Mouse (Mus musculus) common myeloid progenitor, adult 5-6 weeks (primary cell): ENCODE measurements around the gene Pdzd2. TPM values are rescaled to one million over a fixed set of nuclear protein-coding genes. Genes with fewer than 3 reads are reported as not detected.

ENCODE experiments used
- ATAC-seq: replicated peaks from 2 replicates; pipeline ENCODE4 v1.8.0; 2016; ENCODE audit warnings: low read depth, mild to moderate bottlenecking, moderate TSS enrichment, inconsistent platforms; ENCODE audit not compliant: poor library complexity, severe bottlenecking
- total RNA-seq: library from RNA; stranded (forward); fragments of 200-1000, 187-1606 nt; gene quantifications from 2 replicates; pipeline ENCODE4 v1.2.3, GENCODE M21; 2017

Pdzd2 gene
- total RNA-seq, 1 experiment from 2014 or later = 0.82 TPM

- ATAC-seq = no peak
These were observed 319.3 kb downstream of the Pdzd2 start for GRCm38 (mm10) chr15:12420376-12420775.

GRCm38 (mm10) chr15:12419446-12419845 is 320.3 kb downstream of the Pdzd2 start:
- ATAC-seq = no peak

GRCm38 (mm10) chr15:12415536-12416200 is 324.1 kb downstream of the Pdzd2 start:
- ATAC-seq = no peak

GRCm38 (mm10) chr15:12414696-12415095 is 325.0 kb downstream of the Pdzd2 start:
- ATAC-seq = no peak

- no peak for ATAC-seq
These were observed 331.5 kb downstream of the Pdzd2 start for GRCm38 (mm10) chr15:12408205-12408604.

- no peak for ATAC-seq
These were observed 334.1 kb downstream of the Pdzd2 start for GRCm38 (mm10) chr15:12405592-12405991.

GRCm38 (mm10) chr15:12397032-12397431 is 342.7 kb downstream of the Pdzd2 start:
- ATAC-seq = no peak

GRCm38 (mm10) chr15:12394758-12395157 is 345.0 kb downstream of the Pdzd2 start:
- no peak for ATAC-seq

- no peak for ATAC-seq
These were observed 350.8 kb downstream of the Pdzd2 start for GRCm38 (mm10) chr15:12388726-12389489.

GRCm38 (mm10) chr15:12384679-12385078 is 355.0 kb downstream of the Pdzd2 start:
- ATAC-seq = no peak

GRCm38 (mm10) chr15:12380548-12380947 is 359.2 kb downstream of the Pdzd2 start:
- ATAC-seq = peak; percentile 62

- no peak for ATAC-seq
These were observed 359.7 kb downstream of the Pdzd2 start for GRCm38 (mm10) chr15:12380057-12380456.

GRCm38 (mm10) chr15:12377800-12378199 is 361.9 kb downstream of the Pdzd2 start:
- no peak for ATAC-seq

GRCm38 (mm10) chr15:12376491-12377069 is 363.1 kb downstream of the Pdzd2 start:
- ATAC-seq = peak; percentile 19; the same call in 1 of the 2 replicates

GRCm38 (mm10) chr15:12375641-12376311 is 363.9 kb downstream of the Pdzd2 start:
- ATAC-seq = peak; percentile 81

- no peak for ATAC-seq
These were observed 364.8 kb downstream of the Pdzd2 start for GRCm38 (mm10) chr15:12374916-12375315.

GRCm38 (mm10) chr15:12373918-12374317 is 365.8 kb downstream of the Pdzd2 start:
- ATAC-seq = no peak

GRCm38 (mm10) chr15:12373496-12373895 is 366.2 kb downstream of the Pdzd2 start:
- ATAC-seq = no peak

GRCm38 (mm10) chr15:12371183-12371582 is 368.5 kb downstream of the Pdzd2 start:
- peak; percentile 64 for ATAC-seq

- no peak for ATAC-seq
These were observed 369.6 kb downstream of the Pdzd2 start for GRCm38 (mm10) chr15:12370096-12370495.

GRCm38 (mm10) chr15:12368850-12369249 is 370.9 kb downstream of the Pdzd2 start:
- no peak for ATAC-seq
